Mouse (Mus musculus) kidney, postnatal 10 days (tissue): ENCODE measurements around the gene Clec4d.
"Not testable (repeated sequence)": the region's sequence is repeated elsewhere in the genome, so short reads cannot be mapped to it uniquely, and the experiment has no call there.

Experiments used
- DNase-seq: peaks from one replicate; pipeline ENCODE4 v3.0.0; 2021; ENCODE audit warnings: mixed read lengths

Gene Clec4d

DNA sequence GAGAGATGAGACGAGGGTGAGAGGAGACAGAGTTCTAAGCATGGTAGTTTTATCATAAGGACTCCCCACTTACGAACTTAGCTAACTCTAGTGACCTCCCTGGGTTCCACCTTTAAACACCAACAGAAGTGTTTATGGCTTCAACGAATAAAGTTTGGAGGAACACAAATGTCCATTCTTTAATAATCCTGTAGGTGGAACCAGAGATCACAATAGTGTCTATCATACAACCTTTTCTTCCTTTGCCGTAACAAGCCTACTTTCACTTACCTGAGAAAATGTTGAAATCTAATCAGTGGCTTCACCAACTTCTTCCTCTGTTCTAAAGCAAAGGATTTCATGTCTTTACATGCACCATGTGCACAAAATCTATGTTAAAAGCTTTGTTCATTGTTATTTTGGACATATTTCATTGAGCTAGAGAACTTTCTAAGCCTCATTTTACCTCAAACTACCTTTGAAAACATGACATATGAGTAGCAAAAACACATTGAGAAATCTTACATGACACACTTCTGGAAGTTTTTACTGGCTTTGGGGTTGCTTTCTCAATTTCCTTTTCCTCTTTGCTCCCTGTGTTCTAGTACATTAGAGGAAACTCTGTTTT is at the start of gene Clec4d:
TSS of gene Clec4d (plus strand) at position 557 of the 607 bp plus-strand sequence.
- DNase-seq = no peak

DNA sequence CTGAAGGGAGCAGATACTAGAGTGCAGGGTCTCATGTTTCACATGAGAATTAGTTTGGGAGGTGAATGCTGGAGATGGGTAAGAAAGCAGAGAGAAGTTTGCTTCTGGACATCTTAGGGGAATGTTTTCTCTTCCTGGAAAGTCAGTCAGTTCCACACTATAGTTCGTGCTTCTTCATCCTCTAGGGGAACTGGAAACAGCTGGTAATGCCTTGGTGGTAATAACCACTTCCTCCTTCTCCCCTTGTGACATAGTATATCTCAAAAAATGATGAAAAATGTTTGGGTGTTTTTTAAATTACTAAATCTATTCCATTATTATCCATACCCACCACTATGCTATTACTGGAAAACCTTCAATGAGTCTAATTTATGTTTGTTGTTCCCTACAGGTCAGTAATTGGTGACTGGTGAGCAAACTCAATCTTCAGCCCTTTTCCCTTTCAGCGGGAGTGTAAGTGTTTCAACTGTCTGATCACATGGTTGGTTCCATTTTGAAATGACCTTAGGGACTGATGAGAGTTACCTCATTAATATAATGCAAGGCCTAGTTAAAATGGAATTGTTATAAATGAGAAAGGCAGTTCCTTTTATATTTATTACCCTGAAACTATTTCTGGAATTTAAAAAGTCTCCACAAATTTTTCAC is 34.3 kb upstream of the Clec4d start:
- DNase-seq = no peak

DNA sequence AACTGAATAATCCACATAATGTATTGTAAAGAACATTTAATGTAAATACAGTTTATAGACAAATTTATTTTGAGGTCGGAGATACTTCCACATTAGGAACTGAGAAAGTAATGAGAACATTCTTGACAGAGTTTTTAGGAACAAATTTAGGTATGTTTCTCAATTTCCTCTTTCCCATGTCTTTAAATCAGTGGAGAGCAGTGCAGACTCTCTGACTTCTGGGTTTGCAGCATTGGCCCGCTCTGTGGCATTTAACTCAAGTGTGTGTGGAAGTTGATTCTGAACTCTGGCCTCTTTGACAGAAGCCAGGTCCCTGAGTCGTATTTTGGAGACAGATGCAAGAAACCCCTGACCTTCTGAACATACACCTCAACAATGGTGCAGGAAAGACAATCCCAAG is 32.3 kb upstream of the Clec4d start, which contains the start of gene Clec4n:
TSS of gene Clec4n (plus strand) at position 200 of the 400 bp plus-strand sequence.
- DNase-seq = no peak

DNA sequence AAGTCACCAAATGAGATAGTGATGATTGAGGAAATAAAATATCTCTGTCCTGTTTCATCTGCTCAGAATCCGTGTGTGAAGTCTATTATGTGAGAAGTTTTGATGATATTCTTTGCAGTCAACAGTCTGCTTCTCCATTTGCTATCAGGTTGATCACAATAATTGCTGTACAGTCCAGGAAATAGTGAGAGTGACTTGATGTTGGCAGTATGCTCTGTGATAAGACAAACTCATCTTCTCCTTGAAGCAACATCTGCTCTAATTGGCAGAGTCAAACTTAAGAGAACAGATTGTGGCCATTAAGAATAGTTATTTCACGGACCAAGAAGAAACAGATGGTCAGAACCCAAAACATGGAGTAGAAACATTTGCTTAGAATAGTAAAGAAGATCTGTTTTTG is 30.8 kb upstream of the Clec4d start:
- DNase-seq = no peak

DNA sequence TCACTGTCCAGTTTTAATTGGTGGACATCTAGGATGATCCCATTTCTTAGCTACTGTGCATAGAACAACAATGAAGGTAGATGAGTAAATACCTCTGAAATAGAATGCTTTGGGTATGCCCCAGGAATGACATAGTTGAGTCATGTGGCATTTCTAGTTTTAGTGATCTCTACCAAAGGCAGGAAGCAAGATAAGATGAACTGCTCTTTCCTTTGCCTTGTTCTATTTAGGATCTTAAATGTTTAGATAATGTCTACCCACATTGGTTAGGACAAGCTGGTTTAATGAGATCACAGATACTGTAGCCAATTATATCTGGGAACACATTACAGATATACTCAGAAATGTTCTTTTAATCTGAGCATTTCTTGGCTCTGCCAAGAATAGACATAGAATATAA is 24.3 kb upstream of the Clec4d start:
- DNase-seq = no peak

DNA sequence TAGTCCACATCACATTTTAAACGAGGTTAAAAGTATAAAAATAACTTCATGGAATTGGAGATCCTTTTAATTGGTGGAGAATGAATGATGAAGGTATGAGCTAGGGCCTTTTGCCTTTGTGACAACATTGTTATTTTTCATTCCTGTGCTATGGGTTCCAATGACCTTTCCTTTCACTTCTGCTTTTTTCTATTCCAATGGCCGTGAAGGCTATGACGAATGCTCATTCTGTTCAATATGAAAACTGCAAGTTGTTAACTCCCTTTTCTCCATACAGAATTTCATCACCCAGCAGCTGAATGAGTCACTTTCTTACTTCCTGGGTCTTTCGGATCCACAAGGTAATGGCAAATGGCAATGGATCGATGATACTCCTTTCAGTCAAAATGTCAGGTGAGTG is 17.7 kb upstream of the Clec4d start:
- no peak for DNase-seq

DNA sequence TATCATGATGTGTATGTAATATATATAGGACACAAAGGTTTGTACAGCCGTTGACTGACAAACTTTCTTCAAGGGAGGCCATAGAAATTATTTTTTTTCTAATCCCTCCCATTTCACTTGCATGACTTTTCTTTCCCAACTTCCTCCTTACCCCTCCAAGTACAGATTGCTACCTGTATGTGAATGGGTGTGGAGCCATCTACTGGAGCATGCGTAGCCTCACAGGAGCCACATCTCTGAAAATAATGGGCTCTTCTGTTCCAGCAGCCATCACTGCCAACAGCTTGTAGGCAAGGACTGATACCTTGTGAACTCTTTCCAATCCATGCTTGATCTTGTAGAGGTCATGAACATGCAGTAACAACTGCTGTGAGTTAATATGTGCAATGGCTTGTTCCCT is 13.0 kb upstream of the Clec4d start:
- not testable (repeated sequence) for DNase-seq

DNA sequence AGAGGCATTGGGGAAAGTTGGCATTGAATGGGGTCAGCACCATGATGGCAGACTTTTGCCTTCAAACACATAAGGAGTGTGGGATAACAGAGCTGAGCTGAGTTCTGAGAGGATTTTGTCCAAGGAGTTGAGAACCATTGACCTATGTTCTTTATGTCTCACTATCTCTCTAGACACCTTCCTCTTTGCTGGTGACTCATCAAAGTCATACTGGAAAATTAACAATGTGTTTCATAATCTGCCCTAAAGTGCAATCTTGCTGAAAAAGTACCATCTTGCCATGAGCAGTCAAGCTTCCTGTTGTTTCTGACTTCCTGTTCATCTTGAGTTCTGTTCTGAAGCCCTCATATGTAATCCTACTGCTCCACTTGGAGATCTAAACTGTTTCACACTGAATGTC is 9.2 kb upstream of the Clec4d start:
- no peak for DNase-seq

DNA sequence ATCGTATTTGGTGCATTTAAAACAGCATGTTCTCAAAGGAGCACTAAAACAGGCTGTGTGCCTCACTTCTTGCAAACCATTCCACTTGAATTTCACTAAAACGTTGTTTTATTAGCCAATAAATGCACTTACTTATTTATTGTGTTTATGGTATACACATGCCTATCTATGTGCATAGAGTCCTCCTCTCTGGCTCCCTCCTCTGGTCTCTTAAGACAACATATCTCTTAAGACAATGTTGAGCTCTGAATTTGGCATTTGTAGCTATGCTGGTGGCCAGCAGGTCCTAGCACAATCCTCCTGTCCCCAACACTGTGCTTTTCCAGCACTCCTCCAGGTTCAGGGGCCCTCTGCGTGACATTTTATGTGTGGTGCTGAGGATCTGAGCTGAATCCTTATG is 3.0 kb upstream of the Clec4d start:
- DNase-seq = no peak

DNA sequence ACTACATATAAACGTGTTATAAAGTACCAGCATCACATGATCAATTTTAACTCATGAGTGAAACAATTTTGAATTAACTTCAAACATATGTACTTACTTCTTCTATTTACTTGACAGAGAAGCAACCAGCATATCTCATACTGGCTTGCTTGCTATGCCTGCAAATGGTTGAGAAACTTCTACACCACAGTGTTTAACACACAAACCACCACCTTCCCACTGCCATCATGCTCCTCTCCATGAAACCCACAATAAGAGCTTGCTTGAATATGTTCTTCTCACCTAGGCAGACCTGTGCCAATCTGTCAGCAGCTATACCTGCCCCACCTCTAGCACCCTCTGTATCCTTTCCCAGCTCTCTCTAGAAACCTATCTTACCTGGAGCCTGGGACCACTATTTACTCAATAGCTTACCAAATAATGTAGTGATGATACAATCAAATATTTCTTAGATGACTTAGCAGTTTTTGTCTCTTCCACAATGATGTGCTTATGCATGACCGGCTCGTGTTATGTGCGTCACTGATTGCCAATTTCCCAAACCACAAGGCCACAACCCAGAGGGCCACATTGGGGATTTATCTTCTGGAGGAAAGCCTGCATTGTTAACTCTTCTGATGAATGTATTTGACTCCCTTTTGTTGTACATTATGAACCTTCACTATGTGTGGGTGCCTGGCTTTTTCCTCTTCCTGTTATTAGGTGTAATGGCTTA is 1.9 kb upstream of the Clec4d start:
- no peak for DNase-seq

DNA sequence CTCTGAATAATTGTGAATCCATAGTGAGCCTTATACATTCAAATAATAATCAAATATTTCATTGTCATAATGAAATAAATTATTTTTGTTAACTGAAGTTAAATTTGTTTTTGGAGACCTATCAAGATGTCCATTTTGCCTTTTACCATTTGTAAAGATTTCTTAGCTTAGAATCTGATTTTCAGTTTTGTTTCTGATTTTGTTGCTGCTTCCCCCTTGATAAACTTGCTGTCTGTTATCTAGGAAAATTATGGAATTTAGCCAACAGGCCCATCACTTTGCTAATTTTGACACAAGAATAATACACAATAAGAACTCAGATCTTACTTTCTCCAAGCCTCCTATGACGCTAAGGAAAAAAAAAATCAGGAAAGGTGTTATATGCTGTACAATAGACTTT is 1.0 kb upstream of the Clec4d start:
- DNase-seq = no peak

DNA sequence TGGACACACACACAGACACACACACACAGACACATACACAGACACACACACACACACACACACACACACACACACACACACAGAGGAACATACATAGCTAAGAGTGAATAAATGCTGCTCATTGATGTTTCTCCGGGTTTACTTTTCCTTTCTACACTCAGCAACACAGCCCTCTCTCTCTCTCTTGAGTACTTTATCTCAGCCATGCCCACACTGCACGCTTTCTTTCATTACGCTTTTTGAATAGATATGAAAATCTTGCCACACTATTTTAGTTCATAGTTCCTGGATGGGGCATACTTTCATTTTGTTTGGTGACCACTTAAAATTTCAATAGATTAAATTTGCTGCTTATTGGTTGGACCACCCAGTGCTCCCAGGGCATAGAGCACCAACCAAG is 2.3 kb downstream of the Clec4d start:
- no peak for DNase-seq

DNA sequence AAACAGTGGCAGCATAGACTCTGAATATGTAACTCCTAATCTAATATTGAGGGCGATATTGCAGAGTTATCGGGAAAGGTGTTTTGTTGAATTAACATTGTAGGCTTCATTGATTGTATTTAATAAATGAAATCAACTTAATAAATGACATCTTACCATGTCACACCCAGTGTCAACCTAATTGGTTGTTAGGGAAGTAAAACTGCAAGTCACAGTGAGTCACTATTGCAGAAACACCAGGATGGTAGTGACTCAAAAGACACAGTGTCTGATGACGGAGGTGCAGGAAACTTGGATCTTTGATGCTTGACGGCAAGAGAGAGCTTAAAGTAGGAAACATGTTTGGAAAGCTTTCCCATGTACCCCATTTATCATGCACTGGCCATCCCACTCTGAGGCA is 3.9 kb downstream of the Clec4d start:
- no peak for DNase-seq

DNA sequence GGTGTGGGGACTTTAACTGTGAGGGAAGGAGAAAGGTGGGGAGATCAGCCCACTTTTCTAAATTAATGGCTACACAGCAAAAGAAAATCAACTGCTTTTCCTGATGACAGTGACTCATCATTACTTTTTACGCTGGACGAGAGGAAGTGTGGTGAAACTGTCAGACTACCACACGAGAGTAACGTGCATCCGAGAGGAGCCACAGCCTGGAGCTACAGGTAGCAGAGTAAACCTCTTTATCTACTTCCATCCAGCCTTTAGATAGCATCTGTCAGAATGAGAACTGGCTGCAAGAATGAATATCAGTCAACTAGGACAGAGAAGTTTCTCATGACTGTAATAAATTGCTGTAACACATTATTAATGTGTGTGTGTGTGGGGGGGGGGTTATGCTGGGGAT is 5.0 kb downstream of the Clec4d start:
- DNase-seq = no peak

DNA sequence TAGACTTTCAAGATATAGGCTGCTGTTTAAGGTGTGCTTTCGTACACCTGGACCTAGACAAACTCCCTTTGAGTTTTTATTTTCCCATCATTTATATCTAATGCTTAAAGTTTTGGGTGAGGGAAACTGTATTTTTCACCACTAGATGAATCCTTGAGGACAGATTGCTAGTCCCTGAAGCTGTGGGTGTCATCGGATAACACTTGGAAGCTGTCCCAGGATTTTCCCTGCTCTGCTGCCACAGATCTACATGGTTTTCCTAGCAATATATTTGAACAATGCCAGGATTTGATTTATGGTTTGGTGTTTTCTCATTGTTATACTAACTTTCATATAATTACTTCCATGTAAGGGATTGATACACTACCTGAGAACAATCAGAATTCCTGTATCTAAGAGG is 17.5 kb downstream of the Clec4d start:
- DNase-seq = no peak

DNA sequence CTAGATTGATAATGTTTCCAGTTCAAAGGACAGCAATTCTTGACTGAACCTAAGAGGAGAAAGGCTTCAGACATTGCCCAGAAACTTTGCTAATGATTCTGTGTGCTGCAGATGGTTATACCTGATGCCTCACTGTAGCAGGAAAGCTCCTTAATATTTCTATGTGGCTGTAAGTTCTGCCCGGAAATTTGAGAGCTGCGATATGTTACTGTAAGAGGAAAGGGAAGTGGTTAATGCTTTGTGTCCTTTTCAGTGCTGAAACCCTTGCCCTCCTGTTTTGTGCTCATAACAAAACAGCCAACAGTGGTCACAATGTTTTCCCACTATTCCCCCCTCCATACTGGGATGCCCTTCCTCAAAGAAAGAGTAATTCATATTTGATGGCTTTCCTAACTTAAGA is 24.4 kb downstream of the Clec4d start:
- no peak for DNase-seq

DNA sequence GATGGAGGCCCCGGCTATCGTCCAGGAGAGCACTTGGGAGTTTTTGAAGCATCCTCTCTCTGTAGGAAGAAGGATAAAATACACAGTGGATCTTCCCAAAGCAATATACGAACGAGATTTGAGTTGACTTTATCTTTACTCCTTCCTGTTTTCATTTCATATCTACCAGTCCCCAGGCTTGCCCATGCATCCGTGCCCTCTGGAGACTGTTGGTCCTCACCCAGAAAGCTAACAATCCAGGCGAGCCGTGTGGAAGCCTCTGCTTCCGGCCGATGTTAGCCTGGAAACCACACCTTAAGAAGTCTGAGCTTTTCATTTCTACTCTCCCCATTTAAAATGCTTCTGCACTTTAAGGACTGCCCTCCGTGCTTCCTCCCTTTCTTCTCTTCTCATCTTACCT is 27.0 kb downstream of the Clec4d start:
- no peak for DNase-seq

DNA sequence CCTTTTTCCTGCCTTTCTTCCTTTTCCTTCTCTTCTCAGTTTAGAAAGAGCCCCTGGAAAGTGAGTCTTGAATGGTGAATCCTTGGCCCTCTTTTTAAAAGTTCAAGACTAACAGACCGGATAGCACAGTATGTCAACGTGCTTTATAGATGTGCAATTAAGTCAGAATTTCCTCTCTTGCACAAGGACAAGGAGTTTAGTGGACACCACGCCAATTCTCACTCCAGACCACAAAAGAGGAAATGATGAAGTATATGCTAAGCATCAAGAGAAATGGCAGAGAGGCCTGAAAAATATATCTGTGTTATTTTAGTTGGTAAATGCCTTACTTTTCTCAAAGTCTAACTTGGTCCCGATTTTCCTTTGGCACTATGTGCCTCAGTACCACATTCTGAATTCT is 27.8 kb downstream of the Clec4d start, which contains the start of gene Clec4e:
TSS of gene Clec4e (minus strand) at position 118 of the 400 bp plus-strand sequence.
- no peak for DNase-seq

DNA sequence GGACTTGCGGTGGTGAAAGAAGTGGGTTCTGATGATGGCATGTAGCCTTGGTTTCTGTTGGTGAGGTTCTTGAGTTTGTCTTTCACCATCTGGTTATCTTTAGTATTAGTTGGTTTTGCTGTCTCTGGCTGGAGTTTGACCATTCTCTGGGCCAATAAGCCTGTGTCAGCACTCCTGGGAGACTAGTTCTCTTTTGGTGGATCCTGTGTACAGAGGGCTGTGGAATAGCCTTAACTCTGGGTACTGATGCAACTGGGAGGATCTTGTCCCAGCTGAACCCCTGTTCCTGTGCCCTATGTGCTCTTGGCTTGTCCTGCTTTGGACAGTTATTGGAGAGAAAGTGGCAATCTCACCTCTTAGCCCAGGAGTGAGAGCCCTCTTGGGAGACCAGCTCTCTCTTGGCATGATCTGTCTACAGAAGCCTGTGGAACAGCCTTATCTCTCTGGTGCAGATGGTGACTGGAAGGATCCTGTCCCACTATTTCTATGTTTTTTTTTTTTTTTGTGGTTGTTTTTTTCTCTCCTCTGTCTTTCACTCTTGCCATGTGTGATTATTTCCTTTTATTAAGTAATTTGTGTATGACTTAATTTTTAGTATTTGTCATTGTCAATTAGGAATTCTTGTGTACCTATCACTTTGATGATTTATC is 31.0 kb downstream of the Clec4d start:
- no peak for DNase-seq

DNA sequence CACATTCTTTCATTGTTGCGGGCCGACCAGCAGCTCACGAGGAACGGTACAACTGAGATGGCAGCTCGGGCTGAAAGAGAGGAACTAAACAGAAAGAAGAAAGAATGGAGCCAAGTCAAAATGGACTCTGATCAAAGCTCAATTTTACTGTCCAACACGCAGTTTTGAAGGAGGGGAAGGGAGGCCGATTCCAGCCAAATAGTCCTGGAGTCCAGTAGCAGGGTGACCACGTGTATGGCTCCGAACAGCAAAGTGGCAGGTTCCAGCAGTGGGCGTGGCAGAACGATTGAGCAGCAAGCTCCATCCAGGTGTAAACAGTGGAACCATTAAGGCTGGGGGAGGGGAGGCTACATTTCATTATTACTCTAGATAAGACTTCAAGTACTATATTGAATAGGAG is 31.6 kb downstream of the Clec4d start:
- not testable (repeated sequence) for DNase-seq

DNA sequence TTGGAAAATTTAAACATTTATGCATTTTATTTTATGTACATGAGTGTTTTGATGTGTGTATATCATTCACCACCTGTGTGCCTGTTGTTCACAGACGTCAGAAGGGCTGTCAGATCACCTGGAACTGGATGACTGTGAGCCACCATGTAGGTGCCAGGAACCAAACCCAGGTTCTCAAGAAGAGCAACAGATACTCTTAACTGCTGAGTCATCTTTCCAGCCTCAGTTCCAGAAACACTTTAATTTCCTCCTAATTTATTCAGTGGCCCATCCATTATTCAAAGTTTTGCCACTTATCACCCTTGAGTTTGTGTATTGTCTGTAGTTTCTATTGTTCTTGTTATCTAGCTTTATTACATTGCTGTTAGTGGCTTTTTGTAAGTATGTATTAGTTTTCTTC is 34.8 kb downstream of the Clec4d start:
- DNase-seq = no peak

DNA sequence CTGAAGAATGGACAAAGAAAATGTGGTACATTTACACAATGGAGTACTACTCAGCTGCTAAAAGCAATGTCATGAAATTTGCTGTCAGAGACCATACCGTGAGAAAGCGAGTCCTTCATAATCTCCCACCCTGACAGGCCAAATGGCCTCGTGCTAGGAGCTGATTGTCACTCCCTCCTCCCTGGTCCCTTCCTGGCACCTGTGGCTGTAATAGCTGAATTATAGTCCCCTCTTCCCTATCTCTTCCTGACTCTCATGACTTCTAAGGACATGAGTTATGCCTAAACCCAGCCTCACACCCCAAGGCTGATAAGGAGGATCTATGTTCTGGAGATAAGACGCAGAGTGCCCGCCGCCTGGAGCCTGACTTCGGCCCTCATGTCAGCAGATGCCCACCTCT is 44.4 kb downstream of the Clec4d start:
- DNase-seq = not testable (repeated sequence)

DNA sequence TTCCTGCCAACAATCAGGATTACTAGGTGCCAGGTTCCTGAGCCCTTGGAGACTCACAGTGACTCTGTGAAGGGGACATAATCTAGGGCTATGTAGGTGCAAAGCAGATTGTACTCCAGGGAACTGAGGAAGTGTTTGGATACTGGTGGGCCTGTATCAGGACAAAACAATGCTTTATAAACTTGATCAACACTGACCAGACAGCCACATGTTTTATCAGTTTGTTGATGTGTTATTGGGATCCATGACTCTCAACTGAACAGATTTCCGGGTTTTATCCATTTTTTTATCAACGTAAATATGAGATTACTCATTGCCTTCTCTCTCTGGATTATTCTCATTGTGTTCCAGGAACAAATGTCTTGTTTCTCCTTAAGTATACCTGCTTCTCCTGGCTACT is 46.1 kb downstream of the Clec4d start, which contains the start of gene Vmn2r19:
TSS of gene Vmn2r19 (plus strand) at position 301 of the 400 bp plus-strand sequence.
- no peak for DNase-seq
